Mouse (Mus musculus): ENCODE results near the gene Tnfrsf1b.

DNA sequence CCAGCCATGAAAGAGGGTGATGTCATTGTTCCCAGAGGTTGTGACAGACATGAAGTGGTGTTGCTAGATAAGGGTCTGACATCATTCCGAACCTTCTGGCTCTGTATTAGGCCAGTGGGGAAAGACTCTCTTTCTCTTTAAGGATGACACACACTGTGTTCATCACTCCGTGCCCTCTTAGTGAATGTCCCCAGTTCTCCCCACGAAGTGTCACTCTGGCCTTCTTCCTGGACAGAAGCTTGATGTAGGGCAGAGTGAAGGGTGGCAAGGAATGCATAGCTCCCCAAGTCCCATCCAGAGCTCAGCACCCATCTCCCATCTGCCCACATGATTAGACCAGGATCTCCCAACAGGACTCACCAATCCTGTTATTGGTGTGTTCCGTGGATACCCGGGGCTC is 27.3 kb upstream of the Tnfrsf1b start:
- TF ChIP-seq POLR2A (IDR thresholded peaks at IDR 0.05; ENCODE audit: borderline replicate concordance, extremely low read depth, low read depth, low read length) (no peak), CTCF (IDR thresholded peaks at IDR 0.05; ENCODE audit: insufficient read depth, low read length) (no peak)

Data from lung, adult 2 months (tissue).